Mouse (Mus musculus) kidney, embryonic 15.5 days (tissue): ENCODE data around the gene Orm3. TPM values are rescaled to one million over a fixed set of nuclear protein-coding genes. Genes with fewer than 3 reads are reported as not detected.
A peak's percentile ranks its signal among the peaks of the same experiment; 100 is the strongest.

ENCODE experiments used
- ATAC-seq: fragments of 200-750 bp; cut with Nextera tagmentation; replicated peaks from 2 replicates; pipeline ENCODE4 v1.8.0; 2017; ENCODE audit warnings: moderate TSS enrichment; ENCODE audit not compliant: low FRiP score
- H3K27ac ChIP-seq: fragments of 300-500 bp; sonication (generic); 2 replicates; pipeline ENCODE4 v1.5.1; 2015; ENCODE audit warnings: mild to moderate bottlenecking, inconsistent platforms
- H3K27me3 ChIP-seq: fragments of 300-500 bp; sonication (generic); 2 replicates; pipeline ENCODE4 v1.6.1; 2015; ENCODE audit warnings: inconsistent platforms
- H3K36me3 ChIP-seq: fragments of 300-500 bp; sonication (generic); 2 replicates; pipeline ENCODE4 v1.6.1; 2015; ENCODE audit warnings: inconsistent platforms
- H3K4me1 ChIP-seq: fragments of 300-500 bp; sonication (generic); 2 replicates; pipeline ENCODE4 v1.6.1; 2015; ENCODE audit warnings: inconsistent platforms
- H3K4me2 ChIP-seq: fragments of 300-500 bp; sonication (generic); 2 replicates; pipeline ENCODE4 v1.6.1; 2015; ENCODE audit warnings: moderate library complexity, mild to moderate bottlenecking, inconsistent platforms
- H3K4me3 ChIP-seq: fragments of 300-500 bp; sonication (generic); replicated peaks from 2 replicates; pipeline ENCODE4 v1.5.1; 2015; ENCODE audit warnings: mild to moderate bottlenecking, inconsistent platforms
- H3K9ac ChIP-seq: fragments of 300-500 bp; sonication (generic); 2 replicates; pipeline ENCODE4 v1.6.1; 2015; ENCODE audit warnings: mild to moderate bottlenecking, inconsistent platforms
- H3K9me3 ChIP-seq: fragments of 300-500 bp; sonication (generic); replicated peaks from 2 replicates; pipeline ENCODE4 v1.6.1; 2016; ENCODE audit warnings: inconsistent platforms
- WGBS: fragments of 180-500 bp; shearing (Covaris S2); methylation state at CpG from one replicate; pipeline ENCODE4 v1.1.7; 2015; ENCODE audit warnings: mixed read lengths; 5-methylcytosine and 5-hydroxymethylcytosine counted together
- polyA plus RNA-seq: library from polyadenylated mRNA; unstranded; fragments of >200 nt; fragmentation: Nextera tagmentation; extraction: Ambion mirVana; gene quantifications from 2 replicates; pipeline ENCODE4 v1.2.1, GENCODE M21; 2015

Orm3 gene
- polyA plus RNA-seq, 1 experiment from 2014 or later: not detected

- no peak overlapping the region for H3K4me3 ChIP-seq
- no peak overlapping the region for H3K27ac ChIP-seq
- no peak for ATAC-seq
- H3K36me3 ChIP-seq: peaks cover 39% of the 10 kb centered on the region
- 90% methylated on average over 10 of the region's 10 CpGs for WGBS
- peaks cover 43% of the 10 kb centered on the region for H3K4me1 ChIP-seq
- H3K9ac ChIP-seq: no peak overlapping the region
- H3K9me3 ChIP-seq: no peaks in the 10 kb centered on the region
- no peaks in the 10 kb centered on the region for H3K27me3 ChIP-seq
- no peak overlapping the region for H3K4me2 ChIP-seq
Measured at GRCm38 (mm10) chr4:63397981-63398537, 42.1 kb downstream of the Orm3 start.

GRCm38 (mm10) chr4:63398854-63399609 is 43.1 kb downstream of the Orm3 start:
- H3K9me3 ChIP-seq: no peaks in the 10 kb centered on the region
- peaks cover 31% of the 10 kb centered on the region for H3K36me3 ChIP-seq
- 0 out of 2 replicates have a peak, but pooled peaks have one; percentile 10 for ATAC-seq
- H3K27ac ChIP-seq: peak overlapping the region; percentile 61
- H3K27me3 ChIP-seq: no peaks in the 10 kb centered on the region
- WGBS: 43% methylated on average over 11 of the region's 11 CpGs
- H3K9ac ChIP-seq: no peak overlapping the region
- H3K4me1 ChIP-seq: peaks cover 52% of the 10 kb centered on the region
- H3K4me3 ChIP-seq: no peak overlapping the region
- no peak overlapping the region for H3K4me2 ChIP-seq

- H3K27me3 ChIP-seq: no peaks in the 10 kb centered on the region
- 55% methylated on average over 8 of the region's 8 CpGs for WGBS
- H3K27ac ChIP-seq: peak overlapping the region; percentile 61
- no peak for ATAC-seq
- no peak overlapping the region for H3K4me3 ChIP-seq
- no peak overlapping the region for H3K9ac ChIP-seq
- peaks cover 60% of the 10 kb centered on the region for H3K4me1 ChIP-seq
- H3K9me3 ChIP-seq: no peaks in the 10 kb centered on the region
- no peak overlapping the region for H3K4me2 ChIP-seq
- H3K36me3 ChIP-seq: peaks cover 24% of the 10 kb centered on the region
Measured at GRCm38 (mm10) chr4:63399691-63400270, 43.8 kb downstream of the Orm3 start.

- Histone ChIP-seq H3K4me2 (no peak overlapping the region; the same call in 1 of the 2 replicates), H3K9me3 (no peaks in the 10 kb centered on the region), H3K27me3 (no peaks in the 10 kb centered on the region), H3K4me1 (peaks cover 69% of the 10 kb centered on the region), H3K27ac (no peak overlapping the region), H3K4me3 (no peak overlapping the region), H3K36me3 (peaks cover 17% of the 10 kb centered on the region), H3K9ac (no peak overlapping the region)
- no peak for ATAC-seq
- 80% methylated on average over 18 of the region's 18 CpGs for WGBS
Measured at GRCm38 (mm10) chr4:63400541-63401306, 44.8 kb downstream of the Orm3 start.

- H3K27me3 ChIP-seq: no peaks in the 10 kb centered on the region
- H3K27ac ChIP-seq: no peak overlapping the region
- H3K9ac ChIP-seq: no peak overlapping the region
- no peaks in the 10 kb centered on the region for H3K9me3 ChIP-seq
- H3K36me3 ChIP-seq: peaks cover 12% of the 10 kb centered on the region
- peaks cover 71% of the 10 kb centered on the region for H3K4me1 ChIP-seq
- 59% methylated on average over 6 of the region's 6 CpGs for WGBS
- no peak overlapping the region for H3K4me3 ChIP-seq
- H3K4me2 ChIP-seq: peak overlapping the region; percentile 60
- no peak for ATAC-seq
Measured at GRCm38 (mm10) chr4:63401620-63402019, 45.7 kb downstream of the Orm3 start.

- peaks cover 10% of the 10 kb centered on the region; the same call in 1 of the 2 replicates for H3K36me3 ChIP-seq
- no peaks in the 10 kb centered on the region for H3K9me3 ChIP-seq
- WGBS: 74% methylated on average over 10 of the region's 10 CpGs
- ATAC-seq: no peak
- H3K4me1 ChIP-seq: peaks cover 71% of the 10 kb centered on the region
- H3K9ac ChIP-seq: peak overlapping the region; percentile 48; the same call in 1 of the 2 replicates
- H3K27me3 ChIP-seq: no peaks in the 10 kb centered on the region
- peak overlapping the region; percentile 45 for H3K4me3 ChIP-seq
- H3K4me2 ChIP-seq: peak overlapping the region; percentile 60
- peak overlapping the region; percentile 94; the same call in 1 of the 2 replicates for H3K27ac ChIP-seq
Measured at GRCm38 (mm10) chr4:63402056-63402455, 46.1 kb downstream of the Orm3 start.

GRCm38 (mm10) chr4:63402558-63402957 is 46.6 kb downstream of the Orm3 start:
- Histone ChIP-seq H3K27me3 (no peaks in the 10 kb centered on the region), H3K4me3 (peak overlapping the region; percentile 45), H3K9ac (peak overlapping the region; percentile 48), H3K36me3 (peaks cover 6% of the 10 kb centered on the region; the same call in 1 of the 2 replicates), H3K4me1 (peaks cover 71% of the 10 kb centered on the region), H3K4me2 (peak overlapping the region; percentile 60), H3K27ac (peak overlapping the region; percentile 94), H3K9me3 (no peaks in the 10 kb centered on the region)
- WGBS: 18% methylated on average over 6 of the region's 6 CpGs
- peak; percentile 1; the same call in 1 of the 2 replicates for ATAC-seq

- WGBS: 8% methylated on average over 17 of the region's 17 CpGs
- H3K27me3 ChIP-seq: peaks cover 3% of the 10 kb centered on the region; the same call in 1 of the 2 replicates
- H3K4me2 ChIP-seq: peak within 1 kb of the TSS; percentile 60
- H3K4me1 ChIP-seq: peaks cover 72% of the 10 kb centered on the region
- no peaks in the 10 kb centered on the region for H3K9me3 ChIP-seq
- H3K9ac ChIP-seq: peak within 1 kb of the TSS; percentile 48
- H3K4me3 ChIP-seq: peak within 1 kb of the TSS; percentile 45
- no peaks in the 10 kb centered on the region for H3K36me3 ChIP-seq
- ATAC-seq: peak; percentile 86
- H3K27ac ChIP-seq: peak within 1 kb of the TSS; percentile 94
Measured at GRCm38 (mm10) chr4:63403040-63403959, 47.3 kb downstream of the Orm3 start, which contains the start of gene Akna. Gene Akna, minus strand, starts transcription at chr4:63403354.

GRCm38 (mm10) chr4:63404205-63404604 is 48.2 kb downstream of the Orm3 start:
- H3K4me1 ChIP-seq: peaks cover 71% of the 10 kb centered on the region
- WGBS: 52% methylated on average over 7 of the region's 7 CpGs
- no peak for ATAC-seq

GRCm38 (mm10) chr4:63405051-63405450 is 49.1 kb downstream of the Orm3 start:
- ATAC-seq: no peak
- no peak overlapping the region for H3K4me3 ChIP-seq
- H3K36me3 ChIP-seq: no peaks in the 10 kb centered on the region
- H3K27ac ChIP-seq: peak overlapping the region; percentile 94; the same call in 1 of the 2 replicates
- no peak overlapping the region for H3K4me2 ChIP-seq
- peaks cover 71% of the 10 kb centered on the region for H3K4me1 ChIP-seq
- peaks cover 5% of the 10 kb centered on the region; the same call in 1 of the 2 replicates for H3K27me3 ChIP-seq
- 10% methylated on average over 7 of the region's 7 CpGs for WGBS
- H3K9ac ChIP-seq: no peak overlapping the region
- no peaks in the 10 kb centered on the region for H3K9me3 ChIP-seq

More at GRCm38 (mm10) chr4:63404205-63404604, 48.2 kb downstream of the Orm3 start:
- Histone ChIP-seq H3K27me3 (peaks cover 5% of the 10 kb centered on the region; the same call in 1 of the 2 replicates), H3K4me3 (no peak overlapping the region), H3K36me3 (no peaks in the 10 kb centered on the region), H3K27ac (peak overlapping the region; percentile 94), H3K9ac (0 out of 2 replicates have a peak overlapping the region, but pooled peaks have one; percentile 10), H3K9me3 (no peaks in the 10 kb centered on the region), H3K4me2 (peak overlapping the region; percentile 60)
